Mouse (Mus musculus) stomach, embryonic 16.5 days (tissue): ENCODE measurements around the gene Gstp2. TPM values are rescaled to one million over a fixed set of nuclear protein-coding genes. Genes with fewer than 3 reads are reported as not detected.

ENCODE experiments used
- ATAC-seq: fragments of 200-750 bp; cut with Nextera tagmentation; 2 replicates; pipeline ENCODE4 v1.8.0; 2017; ENCODE audit warnings: moderate number of reproducible peaks, moderate TSS enrichment; ENCODE audit not compliant: insufficient read depth, low FRiP score
- H3K27ac ChIP-seq: fragments of 300-500 bp; sonication (generic); 2 replicates; pipeline ENCODE4 v1.5.1; 2014; ENCODE audit warnings: low read length
- H3K27me3 ChIP-seq: fragments of 300-500 bp; sonication (generic); 2 replicates; pipeline ENCODE4 v1.6.1; 2014; ENCODE audit warnings: low read length, control low read depth, mixed read lengths; ENCODE audit not compliant: control insufficient read depth, insufficient read depth
- H3K36me3 ChIP-seq: fragments of 300-500 bp; sonication (generic); 2 replicates; pipeline ENCODE4 v1.6.1; 2014; ENCODE audit warnings: low read length; ENCODE audit not compliant: control insufficient read depth, insufficient read depth
- H3K4me1 ChIP-seq: fragments of 300-500 bp; sonication (generic); 2 replicates; pipeline ENCODE4 v1.6.1; 2014; ENCODE audit warnings: low read length, control low read depth, mixed read lengths; ENCODE audit not compliant: control insufficient read depth, insufficient read depth
- H3K4me2 ChIP-seq: fragments of 300-500 bp; sonication (generic); 2 replicates; pipeline ENCODE4 v1.6.1; 2014; ENCODE audit warnings: low read depth, low read length, mixed read lengths
- H3K4me3 ChIP-seq: fragments of 300-500 bp; sonication (generic); replicated peaks from 2 replicates; pipeline ENCODE4 v1.5.1; 2014; ENCODE audit warnings: mild to moderate bottlenecking, low read length
- H3K9ac ChIP-seq: fragments of 300-500 bp; sonication (generic); 2 replicates; pipeline ENCODE4 v1.6.1; 2014; ENCODE audit warnings: low read length
- H3K9me3 ChIP-seq: fragments of 300-500 bp; sonication (generic); replicated peaks from 2 replicates; pipeline ENCODE4 v1.6.1; 2016; ENCODE audit warnings: low read length, control low read depth; ENCODE audit not compliant: control insufficient read depth
- WGBS: fragments of 180-500 bp; shearing (Covaris S2); extraction: QIAGEN DNeasy Blood & Tissue Kit; methylation state at CpG from one replicate; pipeline ENCODE4 v1.1.7; 2014; 5-methylcytosine and 5-hydroxymethylcytosine counted together
- polyA plus RNA-seq: library from polyadenylated mRNA; unstranded; fragments of >200 nt; fragmentation: Nextera tagmentation; extraction: Ambion mirVana; gene quantifications from 2 replicates; pipeline ENCODE4 v1.2.1, GENCODE M21; 2015

The Gstp2 gene
- polyA plus RNA-seq, 1 experiment from 2014 or later = 28.7 TPM

- ATAC-seq = no peak
- WGBS = 87% methylated on average over 3 of the region's 3 CpGs
- Histone ChIP-seq H3K27me3 (no peaks in the 10 kb centered on the region), H3K4me2 (no peak overlapping the region), H3K9me3 (no peaks in the 10 kb centered on the region), H3K4me1 (peaks cover 1% of the 10 kb centered on the region), H3K36me3 (no peaks in the 10 kb centered on the region), H3K9ac (no peak overlapping the region), H3K27ac (no peak overlapping the region), H3K4me3 (no peak overlapping the region)
Observed at GRCm38 (mm10) chr19:3991966-3992365, 53.9 kb downstream of the Gstp2 start.

- WGBS = 94% methylated on average over 3 of the region's 3 CpGs
- ATAC-seq = no peak
Observed at GRCm38 (mm10) chr19:3991562-3991961, 54.3 kb downstream of the Gstp2 start.

DNA sequence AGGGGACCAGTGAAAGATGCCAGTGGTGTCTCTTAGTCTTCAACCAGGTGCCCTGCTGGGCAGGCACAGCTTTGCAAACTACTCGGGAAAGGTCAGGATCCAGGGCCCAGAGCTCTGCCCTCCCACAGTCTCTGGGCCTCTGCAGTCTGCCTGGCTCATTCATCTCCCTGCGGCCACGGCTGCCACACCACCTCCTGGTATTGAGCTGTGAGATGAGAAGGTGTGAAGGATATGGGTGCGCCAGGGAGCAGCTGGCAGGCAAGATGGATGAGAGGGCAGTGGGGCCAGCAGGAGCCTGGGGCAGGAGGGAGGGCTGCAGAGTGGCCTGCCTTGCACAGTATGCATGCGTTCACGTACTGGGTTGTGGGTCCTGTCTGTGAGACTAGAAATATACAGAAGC is 55.0 kb downstream of the Gstp2 start:
- H3K9ac ChIP-seq = no peak overlapping the region
- H3K27ac ChIP-seq = no peak overlapping the region
- 25% methylated on average over 6 of the region's 6 CpGs for WGBS
- H3K4me2 ChIP-seq = no peak overlapping the region
- ATAC-seq = no peak
- H3K4me3 ChIP-seq = no peak overlapping the region
- H3K27me3 ChIP-seq = no peaks in the 10 kb centered on the region
- H3K4me1 ChIP-seq = peaks cover 12% of the 10 kb centered on the region
- H3K36me3 ChIP-seq = no peaks in the 10 kb centered on the region
- no peaks in the 10 kb centered on the region for H3K9me3 ChIP-seq

More at GRCm38 (mm10) chr19:3991562-3991961, 54.3 kb downstream of the Gstp2 start:
- H3K27me3 ChIP-seq = no peaks in the 10 kb centered on the region
- H3K9me3 ChIP-seq = no peaks in the 10 kb centered on the region
- H3K4me1 ChIP-seq = peaks cover 5% of the 10 kb centered on the region
- H3K27ac ChIP-seq = no peak overlapping the region
- no peak overlapping the region for H3K4me2 ChIP-seq
- H3K9ac ChIP-seq = no peak overlapping the region
- no peaks in the 10 kb centered on the region for H3K36me3 ChIP-seq
- H3K4me3 ChIP-seq = no peak overlapping the region

Other genes with a start within 250 kb of the Gstp2 start
- 42.2 and 44.4 TPM in 2 replicates for gene Chka, start 194.2 kb downstream of the Gstp2 start, polyA plus RNA-seq
- gene Tcirg1, start 138.9 kb downstream of the Gstp2 start, polyA plus RNA-seq = 43.1 and 46.6 TPM in 2 replicates
- gene Ndufs8, start 133.2 kb downstream of the Gstp2 start, polyA plus RNA-seq = 271 and 298 TPM in 2 replicates
- 3.5 and 4.9 TPM in 2 replicates for gene Aldh3b1, start 116.2 kb downstream of the Gstp2 start, polyA plus RNA-seq
- gene Unc93b1, start 110.8 kb downstream of the Gstp2 start, polyA plus RNA-seq = 25.6 and 29.9 TPM in 2 replicates
- gene Aldh3b3, start 87.4 kb downstream of the Gstp2 start, polyA plus RNA-seq = 0.39 and 0.92 TPM in 2 replicates
- gene Aldh3b2, start 73.7 kb downstream of the Gstp2 start, polyA plus RNA-seq = 44.0 and 68.7 TPM in 2 replicates
- gene Acy3, start 59.5 kb downstream of the Gstp2 start, polyA plus RNA-seq = 7.8 and 10.2 TPM in 2 replicates
- gene Tbx10, start 53.3 kb downstream of the Gstp2 start, polyA plus RNA-seq = 0.17 TPM in 1 of 2 replicates, not detected in the other
- gene Nudt8, start 45.4 kb downstream of the Gstp2 start, polyA plus RNA-seq = 30.5 and 31.3 TPM in 2 replicates
- 2.8 and 3.4 TPM in 2 replicates for gene Gm49405, start 45.4 kb downstream of the Gstp2 start, polyA plus RNA-seq
- 3.8 and 4.8 TPM in 2 replicates for gene Doc2g, start 42.7 kb downstream of the Gstp2 start, polyA plus RNA-seq
- 222 and 223 TPM in 2 replicates for gene Ndufv1, start 33.2 kb downstream of the Gstp2 start, polyA plus RNA-seq
- 793 and 833 TPM in 2 replicates for gene Gstp1, start 8.0 kb downstream of the Gstp2 start, polyA plus RNA-seq
- gene Gstp3, start 13.5 kb upstream of the Gstp2 start, polyA plus RNA-seq = 5.3 and 6.1 TPM in 2 replicates
- gene Cabp2, start 35.6 kb upstream of the Gstp2 start, polyA plus RNA-seq = 2.9 and 4.2 TPM in 2 replicates
- gene Cdk2ap2, start 51.2 kb upstream of the Gstp2 start, polyA plus RNA-seq = 115 and 128 TPM in 2 replicates
- gene Pitpnm1, start 54.0 kb upstream of the Gstp2 start, polyA plus RNA-seq = 13.8 and 14.9 TPM in 2 replicates
- gene Aip, start 79.8 kb upstream of the Gstp2 start, polyA plus RNA-seq = 86.9 and 90.8 TPM in 2 replicates
- gene Gpr152, start 93.8 kb upstream of the Gstp2 start, polyA plus RNA-seq = not detected in 2 replicates
- 0.12 TPM in 1 of 2 replicates, not detected in the other for gene Cabp4, start 98.0 kb upstream of the Gstp2 start, polyA plus RNA-seq
- 176 and 182 TPM in 2 replicates for gene Coro1b, start 102.6 kb upstream of the Gstp2 start, polyA plus RNA-seq
- 5.8 and 6.2 TPM in 2 replicates for gene Ptprcap, start 107.6 kb upstream of the Gstp2 start, polyA plus RNA-seq
- gene Rps6kb2, start 117.3 kb upstream of the Gstp2 start, polyA plus RNA-seq = 50.2 and 60.4 TPM in 2 replicates
- gene Carns1, start 129.5 kb upstream of the Gstp2 start, polyA plus RNA-seq = 1.8 and 3.1 TPM in 2 replicates
- 3.6 and 3.8 TPM in 2 replicates for gene Tbc1d10c, start 145.3 kb upstream of the Gstp2 start, polyA plus RNA-seq
- 727 and 779 TPM in 2 replicates for gene Ppp1ca, start 146.0 kb upstream of the Gstp2 start, polyA plus RNA-seq
- 26.2 and 26.7 TPM in 2 replicates for gene Rad9a, start 155.6 kb upstream of the Gstp2 start, polyA plus RNA-seq
- 5.3 and 6.3 TPM in 2 replicates for gene Clcf1, start 168.2 kb upstream of the Gstp2 start, polyA plus RNA-seq
- not detected in 2 replicates for gene AC109138.7, start 168.3 kb upstream of the Gstp2 start, polyA plus RNA-seq
- 36.3 and 38.0 TPM in 2 replicates for gene Pold4, start 185.9 kb upstream of the Gstp2 start, polyA plus RNA-seq
- 44.5 and 53.2 TPM in 2 replicates for gene Ssh3, start 223.2 kb upstream of the Gstp2 start, polyA plus RNA-seq
- 10.9 and 11.9 TPM in 2 replicates for gene Ankrd13d, start 237.1 kb upstream of the Gstp2 start, polyA plus RNA-seq